16 mouse cellular contexts compared by ENCODE assay signal in the genomic region with DNA sequence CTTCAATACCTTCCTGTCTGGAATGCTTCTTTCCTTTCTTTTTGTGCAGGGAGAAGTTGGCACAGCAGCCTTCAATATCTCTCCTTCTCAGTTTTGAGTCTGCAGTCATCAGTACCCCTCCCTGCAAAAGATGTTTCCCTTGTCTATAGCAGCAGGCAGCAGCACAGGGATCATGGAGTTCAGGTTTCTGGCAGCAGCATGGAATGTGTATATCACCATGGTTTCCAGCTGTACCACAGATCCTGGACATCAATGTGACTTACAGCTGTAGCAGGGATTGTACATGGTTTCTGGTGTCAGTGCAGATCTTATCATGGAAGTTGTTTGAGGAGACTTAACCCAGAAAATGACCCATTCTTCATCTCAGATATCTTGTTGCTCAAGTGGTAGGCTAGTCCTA.
"Had no signal": no experiment of that assay in that cellular context is flagged by ENCODE, and none has a peak within 500 bp of the region (broad histone marks: within the 10 kb centered on the region; RNA-seq: fewer than 3 reads in every experiment).

No protein-coding gene starts in this region.

- ATAC-seq: intestine, embryonic 16.5 days; liver, embryonic 12.5 days; midbrain, embryonic 13.5 days had no signal

- DNase-seq: kidney, adult 2 months; kidney, postnatal 10 days; kidney, postnatal 36 days; layer of hippocampus, postnatal 36 days; lung, adult 18-20 months; lung, postnatal 14 days; thymus, adult 18-20 months; thymus, postnatal 36 days had no signal

- H3K4me2 ChIP-seq: limb, embryonic 15.5 days; liver, embryonic 12.5 days; liver, embryonic 15.5 days; midbrain, embryonic 13.5 days had no signal

- H3K9me3 ChIP-seq: limb, embryonic 15.5 days; liver, embryonic 12.5 days; liver, embryonic 15.5 days; midbrain, embryonic 10.5 days; midbrain, embryonic 13.5 days had no signal

- H3K9ac ChIP-seq: limb, embryonic 15.5 days; liver, embryonic 12.5 days; liver, embryonic 15.5 days; midbrain, embryonic 13.5 days had no signal

- H3K27ac ChIP-seq: left cerebral cortex, adult 2 months; limb, embryonic 15.5 days; liver, embryonic 12.5 days; liver, embryonic 15.5 days; macrophage; midbrain, embryonic 10.5 days; midbrain, embryonic 13.5 days had no signal

- H3K36me3 ChIP-seq: limb, embryonic 15.5 days; liver, embryonic 12.5 days; liver, embryonic 15.5 days; midbrain, embryonic 10.5 days; midbrain, embryonic 13.5 days had no signal

- H3K4me3 ChIP-seq: left cerebral cortex, adult 2 months; limb, embryonic 15.5 days; liver, embryonic 12.5 days; liver, embryonic 15.5 days; midbrain, embryonic 10.5 days; midbrain, embryonic 13.5 days had no signal

- H3K27me3 ChIP-seq: limb, embryonic 15.5 days; liver, embryonic 12.5 days; liver, embryonic 15.5 days; midbrain, embryonic 13.5 days had no signal

- H3K4me1 ChIP-seq: limb, embryonic 15.5 days; liver, embryonic 12.5 days; liver, embryonic 15.5 days; midbrain, embryonic 10.5 days; midbrain, embryonic 13.5 days had no signal
